Mouse (Mus musculus) lung, adult 2 months (tissue): ENCODE data around the gene Cdx4.

ENCODE experiments used
- CTCF ChIP-seq: fragments of 200-500 bp; IDR thresholded peaks from 2 replicates; pipeline ENCODE4 v1.5.1; 2011; ENCODE audit warnings: mild to moderate bottlenecking, low read length, control low read depth; ENCODE audit not compliant: insufficient read depth
- POLR2A ChIP-seq: fragments of 200-500 bp; IDR thresholded peaks from 2 replicates; pipeline ENCODE4 v1.6.1; 2011; ENCODE audit warnings: low read depth, mild to moderate bottlenecking, control low read depth, low read length, borderline replicate concordance; ENCODE audit errors: extremely low read depth

GRCm38 (mm10) chrX:103356287-103356686 is 35.1 kb downstream of the Cdx4 start, which contains the start of gene Chic1:
- peak; percentile 11; the same call in 1 of the 2 replicates for TF ChIP-seq POLR2A
- no peak for TF ChIP-seq CTCF
